Mouse (Mus musculus) small intestine, adult 2 months (tissue): Measurements from ENCODE around the gene Zfp955a.
"Not testable (repeated sequence)": the region's sequence is repeated elsewhere in the genome, so short reads cannot be mapped to it uniquely, and the experiment has no call there.

Experiments used
- CTCF ChIP-seq: fragments of 200-500 bp; IDR thresholded peaks from 2 replicates; pipeline ENCODE4 v1.5.1; 2012; ENCODE audit warnings: low read depth, mild to moderate bottlenecking, control low read depth, inconsistent platforms, low read length, moderate library complexity, mixed read lengths; ENCODE audit not compliant: insufficient replicate concordance, insufficient read length; ENCODE audit errors: extremely low read depth
- POLR2A ChIP-seq: fragments of 200-500 bp; IDR thresholded peaks from 2 replicates; pipeline ENCODE4 v1.6.1; 2012; ENCODE audit warnings: low read depth, mild to moderate bottlenecking, control low read depth, inconsistent platforms, low read length, moderate library complexity

GRCm38 (mm10) chr17:33254530-33255318, at the start of gene Zfp955a:
- not testable (repeated sequence) for TF ChIP-seq CTCF, POLR2A
